Mouse (Mus musculus) forebrain, embryonic 16.5 days (tissue): ENCODE results near the gene Ifitm1. TPM values are rescaled to one million over a fixed set of nuclear protein-coding genes. Genes with fewer than 3 reads are reported as not detected.

Experiments
- polyA plus RNA-seq: library from polyadenylated mRNA; unstranded; fragments of >200 nt; fragmentation: Nextera tagmentation; extraction: Ambion mirVana; gene quantifications from 2 replicates; pipeline ENCODE4 v1.2.1, GENCODE M21; 2015

Ifitm1 gene
- polyA plus RNA-seq, 1 experiment from 2014 or later: 9.0 TPM

Other genes with a start within 250 kb of the Ifitm1 start
- gene Cyp2e1, start 203.5 kb upstream of the Ifitm1 start, polyA plus RNA-seq: not detected in 2 replicates
- 0.34 and 0.40 TPM in 2 replicates for gene Syce1, start 179.4 kb upstream of the Ifitm1 start, polyA plus RNA-seq
- gene Zfp941, start 145.0 kb upstream of the Ifitm1 start, polyA plus RNA-seq: 9.5 and 15.3 TPM in 2 replicates
- gene Urah, start 132.2 kb upstream of the Ifitm1 start, polyA plus RNA-seq: not detected in 2 replicates
- 1.7 TPM in 1 of 2 replicates, not detected in the other for gene Scgb1c1, start 121.7 kb upstream of the Ifitm1 start, polyA plus RNA-seq
- gene Odf3, start 119.4 kb upstream of the Ifitm1 start, polyA plus RNA-seq: not detected in 2 replicates
- not detected in 2 replicates for gene Gm45785, start 110.9 kb upstream of the Ifitm1 start, polyA plus RNA-seq
- gene Ric8a, start 110.3 kb upstream of the Ifitm1 start, polyA plus RNA-seq: 91.2 and 101 TPM in 2 replicates
- gene Bet1l, start 109.6 kb upstream of the Ifitm1 start, polyA plus RNA-seq: 35.6 and 40.4 TPM in 2 replicates
- gene Psmd13, start 85.3 kb upstream of the Ifitm1 start, polyA plus RNA-seq: 272 and 303 TPM in 2 replicates
- 29.5 and 38.5 TPM in 2 replicates for gene Sirt3, start 84.9 kb upstream of the Ifitm1 start, polyA plus RNA-seq
- not detected in 2 replicates for gene Cox8b, start 66.8 kb upstream of the Ifitm1 start, polyA plus RNA-seq
- gene Nlrp6, start 46.3 kb upstream of the Ifitm1 start, polyA plus RNA-seq: 0.68 and 0.71 TPM in 2 replicates
- gene Pgghg, start 25.8 kb upstream of the Ifitm1 start, polyA plus RNA-seq: 8.9 and 10.1 TPM in 2 replicates
- gene Ifitm5, start 16.9 kb upstream of the Ifitm1 start, polyA plus RNA-seq: 0.38 and 2.1 TPM in 2 replicates
- not detected in 2 replicates for gene Gm45717, start 11.3 kb upstream of the Ifitm1 start, polyA plus RNA-seq
- 126 and 150 TPM in 2 replicates for gene Ifitm2, start 11.2 kb upstream of the Ifitm1 start, polyA plus RNA-seq
- gene Ifitm3, start 43.5 kb downstream of the Ifitm1 start, polyA plus RNA-seq: 21.0 and 26.1 TPM in 2 replicates
- gene Ifitm6, start 50.7 kb downstream of the Ifitm1 start, polyA plus RNA-seq: 0.40 and 0.57 TPM in 2 replicates
- gene Gm17387, start 61.9 kb downstream of the Ifitm1 start, polyA plus RNA-seq: not detected in 2 replicates
- gene B4galnt4, start 93.9 kb downstream of the Ifitm1 start, polyA plus RNA-seq: 45.4 and 53.0 TPM in 2 replicates
- gene Pkp3, start 111.0 kb downstream of the Ifitm1 start, polyA plus RNA-seq: 0.17 TPM in 1 of 2 replicates, not detected in the other
- 2.1 TPM in 2 replicates for gene Sigirr, start 133.4 kb downstream of the Ifitm1 start, polyA plus RNA-seq
- gene Ano9, start 150.6 kb downstream of the Ifitm1 start, polyA plus RNA-seq: 0.21 and 0.22 TPM in 2 replicates
- 74.9 and 78.9 TPM in 2 replicates for gene Ptdss2, start 155.2 kb downstream of the Ifitm1 start, polyA plus RNA-seq
- gene Rnh1, start 205.6 kb downstream of the Ifitm1 start, polyA plus RNA-seq: 41.0 and 45.7 TPM in 2 replicates
- 105 and 113 TPM in 2 replicates for gene Hras, start 226.8 kb downstream of the Ifitm1 start, polyA plus RNA-seq
- 10.0 and 13.9 TPM in 2 replicates for gene Lrrc56, start 226.9 kb downstream of the Ifitm1 start, polyA plus RNA-seq
- 0.76 and 1.2 TPM in 2 replicates for gene Lmntd2, start 246.9 kb downstream of the Ifitm1 start, polyA plus RNA-seq
- 22.9 and 23.6 TPM in 2 replicates for gene Rassf7, start 248.6 kb downstream of the Ifitm1 start, polyA plus RNA-seq